Mouse (Mus musculus) mouse trophoblast stem cell (cell line): Measurements from ENCODE around the gene Tceal9.
"Not testable (repeated sequence)": the region's sequence is repeated elsewhere in the genome, so short reads cannot be mapped to it uniquely, and the experiment has no call there.

Experiments used
- in situ Hi-C, 2 experiments: fragments of 300-500 bp; cut with MseI, MboI; formaldehyde crosslinking; loops; 2 replicates in 1 of 2; 3 replicates in 1 of 2; pipeline ENCODE4 v1.15.1; 2025

Gene Tceal9

DNA sequence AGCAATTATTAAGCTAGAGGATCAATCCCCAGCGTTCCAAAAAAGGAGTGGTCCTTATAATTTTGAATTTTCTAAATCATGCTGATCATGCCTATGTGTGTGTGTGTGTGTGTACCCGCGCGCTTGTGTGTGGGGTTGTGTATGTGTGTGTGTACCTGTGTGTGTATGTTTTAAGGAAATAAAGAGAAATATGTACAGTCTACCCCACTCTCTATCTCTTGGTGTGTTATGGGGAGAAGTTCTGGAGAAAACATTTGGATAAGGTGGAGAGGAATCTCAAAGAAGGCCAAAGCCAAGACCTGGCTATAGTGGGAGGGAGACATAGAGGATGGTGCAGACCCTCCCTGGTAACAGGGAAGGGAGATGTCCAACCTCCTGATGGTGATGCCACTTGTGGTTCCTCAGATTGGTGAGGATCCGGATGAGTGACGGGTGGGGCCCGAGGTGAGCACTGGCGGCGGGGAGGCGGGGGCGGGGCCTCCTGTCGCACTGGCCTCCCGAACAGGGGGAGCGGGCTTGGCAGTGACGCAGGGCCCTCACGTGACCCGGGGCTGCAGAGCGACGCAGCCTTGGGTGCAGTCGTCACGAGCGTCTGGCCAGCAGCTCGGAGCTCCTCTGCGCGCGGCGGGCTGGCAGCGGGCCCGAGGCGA lies 25.0 kb downstream of the Tceal9 start, which contains the start of gene Bex3:
Gene Bex3 (plus strand): TSS at position 511 of the 650 bp plus-strand sequence.
- in situ Hi-C loops: not testable (repeated sequence)

DNA sequence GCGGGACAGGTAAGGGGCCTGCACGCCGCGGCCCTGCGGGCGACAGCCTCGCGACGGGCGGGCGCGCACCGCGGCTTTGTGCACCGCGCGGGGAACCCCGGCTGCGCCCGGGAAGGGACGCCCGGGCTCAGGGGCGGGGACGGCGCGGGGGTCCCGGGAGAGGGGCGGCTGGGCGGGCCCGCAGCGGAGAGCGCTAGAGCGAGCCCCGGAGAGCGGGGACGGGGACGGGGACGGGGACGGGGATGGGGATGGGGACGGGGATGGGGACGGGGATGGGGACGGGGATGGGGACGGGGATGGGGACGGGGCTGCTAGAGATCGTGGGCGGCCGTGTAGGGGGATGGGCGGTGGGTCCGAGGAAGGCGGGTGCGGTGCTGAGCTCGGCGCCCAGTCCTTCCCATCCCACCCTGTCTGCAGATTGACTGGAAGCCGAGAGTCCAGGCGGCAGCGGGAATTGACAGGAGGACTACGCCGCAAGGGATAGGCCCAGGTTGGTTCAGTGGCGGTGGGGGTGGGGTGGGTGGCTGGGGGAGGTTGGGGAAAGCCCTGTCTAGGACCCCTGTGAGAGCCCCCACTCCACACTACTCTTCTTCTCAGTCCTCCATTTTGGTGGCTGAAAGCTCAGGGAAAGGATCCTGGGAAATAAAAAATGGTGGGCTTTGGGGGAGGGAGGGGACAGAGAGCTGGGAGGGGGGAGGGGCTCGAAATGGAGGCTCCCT lies 25.7 kb downstream of the Tceal9 start:
- in situ Hi-C loops: not testable (repeated sequence)

DNA sequence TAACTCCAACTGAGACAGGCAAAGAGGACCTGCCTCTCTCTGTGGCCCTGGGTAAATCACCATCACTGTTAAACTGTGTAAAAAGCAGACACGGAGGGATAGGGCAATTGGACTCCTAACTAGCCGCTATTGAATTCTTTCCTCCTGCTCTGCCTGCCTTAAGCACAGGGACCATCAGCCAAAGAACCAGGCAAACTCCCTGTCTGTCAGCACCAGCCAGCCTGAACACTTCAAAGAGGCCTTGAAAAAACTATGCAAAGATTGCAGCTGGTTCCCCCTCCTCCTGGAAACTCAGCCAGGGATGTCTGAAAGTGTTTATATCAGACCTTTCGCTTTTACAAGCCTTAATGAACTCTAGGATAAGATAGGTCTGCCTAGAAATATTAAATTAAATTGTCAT lies 29.7 kb downstream of the Tceal9 start:
- in situ Hi-C loops: no loop called here

DNA sequence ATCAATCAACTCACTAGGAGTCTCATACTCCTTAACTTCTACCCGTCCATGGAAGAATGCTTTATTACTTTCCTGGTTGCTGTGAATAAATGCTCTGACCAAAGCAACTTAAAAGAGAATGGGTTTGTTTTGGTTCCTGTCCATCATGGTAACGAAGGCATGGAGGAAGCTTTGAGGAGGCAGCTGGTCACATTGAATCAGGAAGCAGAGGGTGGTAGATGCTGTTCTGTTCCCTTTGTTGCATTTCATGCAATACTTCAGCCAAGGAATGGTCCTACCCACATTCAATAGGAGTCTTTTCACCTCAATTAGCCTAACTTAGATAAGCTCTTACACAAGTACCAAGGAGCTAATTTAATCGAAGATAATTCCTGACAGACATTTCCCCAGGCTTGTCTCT lies 30.5 kb downstream of the Tceal9 start:
- in situ Hi-C loops: no loop called here

DNA sequence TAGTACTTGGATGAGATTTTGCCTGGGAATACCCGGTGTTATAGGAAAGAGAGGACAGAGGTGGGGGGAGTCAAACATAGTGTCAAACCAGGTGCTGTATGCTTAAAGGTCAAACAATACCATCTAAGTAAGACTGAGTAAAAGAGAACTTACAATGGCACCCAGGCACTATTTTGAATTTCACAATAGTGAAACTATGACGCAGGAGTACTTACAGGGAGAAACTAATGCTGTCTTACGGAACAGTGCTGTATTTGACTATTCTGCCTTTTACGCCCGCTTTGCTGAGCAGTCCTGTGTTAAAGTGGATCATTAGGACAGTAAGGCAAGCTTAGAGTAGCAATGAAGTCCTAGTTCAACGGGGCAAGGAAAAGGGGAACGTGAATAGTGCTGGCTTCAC lies 32.7 kb downstream of the Tceal9 start:
- in situ Hi-C loops: no loop called here

DNA sequence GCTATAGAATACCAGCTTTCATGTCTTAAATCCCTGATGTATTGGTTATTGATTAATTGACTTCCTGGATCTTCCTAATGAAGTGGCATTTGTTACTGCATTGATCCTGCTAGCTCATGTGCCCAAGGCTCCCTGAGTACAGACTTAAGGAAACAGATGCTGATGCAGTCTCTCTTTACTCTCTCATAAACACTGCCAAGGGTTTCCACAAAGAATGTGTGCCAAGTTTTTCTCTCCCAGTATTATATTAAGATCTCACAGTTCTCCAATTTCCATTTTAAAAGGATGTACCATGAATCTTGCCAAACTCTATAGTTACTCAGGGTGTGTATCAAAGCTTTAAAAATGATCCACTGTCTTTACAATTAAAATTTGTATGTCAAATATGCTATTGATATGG lies 33.5 kb downstream of the Tceal9 start:
- in situ Hi-C loops: no loop called here

DNA sequence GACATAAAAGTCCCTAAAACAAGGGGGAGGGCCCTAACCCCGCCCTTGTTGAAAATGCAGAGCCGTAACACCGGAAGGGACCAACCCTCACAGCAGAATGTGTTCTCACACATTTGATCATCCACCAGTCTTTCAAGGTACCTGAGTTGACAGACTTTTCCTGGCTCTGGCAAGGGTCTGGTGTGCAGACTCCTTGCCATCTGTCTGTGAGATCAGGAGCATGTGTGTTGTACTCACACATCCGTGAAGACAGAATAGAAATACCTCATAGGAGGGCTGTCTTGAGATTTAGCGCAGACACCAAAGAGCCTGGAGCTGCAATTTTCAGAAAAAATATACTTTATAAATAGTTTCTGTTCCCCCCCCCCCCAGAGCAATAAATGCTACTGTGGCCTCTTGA lies 34.5 kb downstream of the Tceal9 start:
- in situ Hi-C loops: no loop called here

DNA sequence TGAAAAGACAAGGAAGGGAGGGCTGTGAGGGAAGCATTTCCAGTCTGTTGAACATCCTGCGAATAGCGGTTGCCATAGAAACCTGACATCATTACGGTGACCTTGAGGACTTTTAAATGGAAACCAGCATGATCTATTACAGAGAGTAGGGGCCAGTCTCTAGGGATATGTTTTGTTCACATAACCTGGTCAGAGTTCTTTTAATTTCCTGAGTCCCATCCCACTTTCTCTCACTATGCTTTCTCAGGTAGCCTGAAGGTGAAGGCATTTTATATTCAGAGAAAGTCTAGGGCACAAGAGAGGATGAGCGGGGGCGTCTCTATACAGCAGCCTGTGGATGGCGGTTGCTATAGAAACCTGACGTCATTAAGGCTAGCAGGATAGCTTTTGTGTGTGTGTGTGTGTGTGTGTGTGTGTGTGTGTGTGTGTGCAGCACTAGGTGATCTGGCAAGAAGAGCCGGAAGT lies 46.0 kb downstream of the Tceal9 start:
- in situ Hi-C loops: no loop called here
